Mouse (Mus musculus): ENCODE measurements at regions not wholly inside any gene's neighbourhood (a gene's known extent, or its start where the extent isn't known, plus 50 kb on each side); places are given as distances from the start of the nearest gene placed in this dataset.

- H3K9ac ChIP-seq (ENCODE audit: control insufficient read depth, low read depth, low read length, poor library complexity, severe bottlenecking): no peak overlapping the region
- DNase-seq (ENCODE audit: low read depth, low spot score): no peak
- TF ChIP-seq USF1 (IDR thresholded peaks at IDR 0.05; ENCODE audit: low read depth, low read length): no peak
- TF ChIP-seq GATA1 (IDR thresholded peaks at IDR 0.05; ENCODE audit: low read depth, low read length): no peak
- no peak for TF ChIP-seq ETS1 (IDR thresholded peaks at IDR 0.05; ENCODE audit: low read depth, low read length)
- no peak for TF ChIP-seq CHD1 (IDR thresholded peaks at IDR 0.05; ENCODE audit: low read depth, low read length)
- TF ChIP-seq GABPA (IDR thresholded peaks at IDR 0.05; ENCODE audit: low read depth, low read length): no peak
- no peak for TF ChIP-seq TCF12 (IDR thresholded peaks at IDR 0.05; ENCODE audit: low read depth, low read length)
- TF ChIP-seq NRF1 (IDR thresholded peaks at IDR 0.05; ENCODE audit: insufficient read depth, low read depth, low read length, poor library complexity, severe bottlenecking): no peak
- no peak for TF ChIP-seq TAL1 (IDR thresholded peaks at IDR 0.05; ENCODE audit: low read length)
- no peak for TF ChIP-seq CHD2 (IDR thresholded peaks at IDR 0.05; ENCODE audit: low read length)
- TF ChIP-seq NELFE (IDR thresholded peaks at IDR 0.05; ENCODE audit: low read depth, low read length): no peak
- TF ChIP-seq EP300 (IDR thresholded peaks at IDR 0.05; ENCODE audit: low read depth in 1 of 2, low read length in 2 of 2): no peak
- no peak for TF ChIP-seq RAD21 (IDR thresholded peaks at IDR 0.05; ENCODE audit: low read depth, low read length)
- no peak for TF ChIP-seq ELF1 (IDR thresholded peaks at IDR 0.05; ENCODE audit: low read depth, low read length)
- TF ChIP-seq ZKSCAN1 (IDR thresholded peaks at IDR 0.05; ENCODE audit: low read depth, low read length): no peak
- TF ChIP-seq KAT2A (conservative IDR thresholded peaks at IDR 0.05; ENCODE audit: low read depth, low read length): no peak
- no peak for TF ChIP-seq MYB (IDR thresholded peaks at IDR 0.05; ENCODE audit: low read depth, low read length)
- no peak for TF ChIP-seq USF2 (IDR thresholded peaks at IDR 0.05; ENCODE audit: borderline replicate concordance in 1 of 2, insufficient read depth in 1 of 2, low read depth in 1 of 2, low read length in 2 of 2)
- TF ChIP-seq CTCF (IDR thresholded peaks at IDR 0.05 in 2 of 3, conservative IDR thresholded peaks at IDR 0.05 in 1 of 3; ENCODE audit: control insufficient read depth in 1 of 3, insufficient read depth in 1 of 3, low read depth in 2 of 3, low read length in 3 of 3, poor library complexity in 1 of 3, severe bottlenecking in 1 of 3): no peak
These were observed 654.0 kb upstream of the Pou3f3 start for GRCm38 (mm10) chr1:42041544-42041943.

DNA sequence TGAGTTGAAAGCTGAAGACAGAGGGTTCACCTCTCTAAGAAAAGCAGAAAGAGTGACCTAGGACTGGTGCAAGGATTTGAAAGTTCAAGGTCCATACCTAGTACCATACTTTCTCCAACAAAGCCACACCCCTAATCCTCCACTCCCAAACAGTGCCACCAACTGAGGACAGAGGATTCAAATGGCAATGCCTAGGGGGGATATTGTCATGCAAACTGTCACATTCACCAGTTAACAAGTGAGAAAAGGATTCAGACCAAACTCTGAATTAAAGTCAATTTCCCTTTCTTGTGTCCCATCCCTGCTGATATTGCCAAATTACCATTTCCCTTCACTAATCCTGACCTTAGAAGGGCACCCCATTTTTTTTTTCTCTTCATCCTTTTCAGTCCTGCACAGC, 637.1 kb upstream of the Pou3f3 start:
- H3K4me3 ChIP-seq (ENCODE audit: control insufficient read depth in 1 of 2, insufficient read depth in 1 of 2, low read depth in 2 of 2, low read length in 2 of 2): no peak overlapping the region
- no peak overlapping the region for H3K27ac ChIP-seq (ENCODE audit: control insufficient read depth, low read depth, low read length)
- TF ChIP-seq MAZ (IDR thresholded peaks at IDR 0.05; ENCODE audit: low read depth, low read length) (no peak), USF2 (IDR thresholded peaks at IDR 0.05; ENCODE audit: borderline replicate concordance in 1 of 2, insufficient read depth in 1 of 2, low read depth in 1 of 2, low read length in 2 of 2) (no peak), E2F4 (IDR thresholded peaks at IDR 0.05; ENCODE audit: borderline replicate concordance, low read depth, low read length) (no peak), POLR2A (IDR thresholded peaks at IDR 0.05; ENCODE audit: control insufficient read depth in 1 of 2, insufficient read depth in 1 of 2, low read depth in 1 of 2, low read length in 2 of 2, poor library complexity in 1 of 2) (no peak), POLR2AphosphoS5 (IDR thresholded peaks at IDR 0.05; ENCODE audit: borderline replicate concordance, low read depth, low read length) (no peak), POLR2AphosphoS2 (IDR thresholded peaks at IDR 0.05; ENCODE audit: low read length) (no peak), BHLHE40 (IDR thresholded peaks at IDR 0.05; ENCODE audit: borderline replicate concordance, low read depth, low read length) (no peak), ZC3H11A (IDR thresholded peaks at IDR 0.05; ENCODE audit: low read depth, low read length) (no peak), ETS1 (IDR thresholded peaks at IDR 0.05; ENCODE audit: low read depth, low read length) (no peak), NELFE (IDR thresholded peaks at IDR 0.05; ENCODE audit: low read depth, low read length) (no peak), MEF2A (IDR thresholded peaks at IDR 0.05; ENCODE audit: extremely low read depth, insufficient replicate concordance, low read depth, low read length, poor library complexity, severe bottlenecking) (no peak), MXI1 (IDR thresholded peaks at IDR 0.05; ENCODE audit: low read depth, low read length) (no peak), UBTF (IDR thresholded peaks at IDR 0.05; ENCODE audit: borderline replicate concordance, insufficient read depth, low read depth, low read length) (no peak), CTCF (IDR thresholded peaks at IDR 0.05 in 2 of 3, conservative IDR thresholded peaks at IDR 0.05 in 1 of 3; ENCODE audit: control insufficient read depth in 1 of 3, insufficient read depth in 1 of 3, low read depth in 2 of 3, low read length in 3 of 3, poor library complexity in 1 of 3, severe bottlenecking in 1 of 3) (no peak), HCFC1 (IDR thresholded peaks at IDR 0.05; ENCODE audit: low read depth, low read length) (no peak)
- DNase-seq (ENCODE audit: low read depth, low spot score): no peak
- no peaks in the 10 kb centered on the region for H3K27me3 ChIP-seq (ENCODE audit: control insufficient read depth in 1 of 2, insufficient read depth in 2 of 2, low read length in 2 of 2)
- H3K36me3 ChIP-seq (ENCODE audit: control insufficient read depth in 1 of 2, insufficient read depth in 2 of 2, low read length in 2 of 2): no peaks in the 10 kb centered on the region
- H3K9me3 ChIP-seq (replicated peaks; ENCODE audit: insufficient read depth, low read length): no peaks in the 10 kb centered on the region
- no peaks in the 10 kb centered on the region for H3K79me2 ChIP-seq (ENCODE audit: control insufficient read depth, insufficient read depth, low read length, poor library complexity)
- no peak overlapping the region for H3K9ac ChIP-seq (ENCODE audit: control insufficient read depth, low read depth, low read length, poor library complexity, severe bottlenecking)
- no peaks in the 10 kb centered on the region for H3K4me1 ChIP-seq (ENCODE audit: control insufficient read depth in 1 of 2, insufficient read depth in 2 of 2, low read length in 2 of 2)

More at GRCm38 (mm10) chr1:42041544-42041943, 654.0 kb upstream of the Pou3f3 start:
- Histone ChIP-seq H3K79me2 (ENCODE audit: control insufficient read depth, insufficient read depth, low read length, poor library complexity) (no peaks in the 10 kb centered on the region), H3K4me3 (ENCODE audit: control insufficient read depth in 1 of 2, insufficient read depth in 1 of 2, low read depth in 2 of 2, low read length in 2 of 2) (no peak overlapping the region), H3K27me3 (ENCODE audit: control insufficient read depth in 1 of 2, insufficient read depth in 2 of 2, low read length in 2 of 2) (no peaks in the 10 kb centered on the region), H3K27ac (ENCODE audit: control insufficient read depth, low read depth, low read length) (no peak overlapping the region), H3K36me3 (ENCODE audit: control insufficient read depth in 1 of 2, insufficient read depth in 2 of 2, low read length in 2 of 2) (no peaks in the 10 kb centered on the region), H3K4me1 (ENCODE audit: control insufficient read depth in 1 of 2, insufficient read depth in 2 of 2, low read length in 2 of 2) (no peaks in the 10 kb centered on the region), H3K9me3 (replicated peaks; ENCODE audit: insufficient read depth, low read length) (no peaks in the 10 kb centered on the region)

All from MEL (cell line).